Mouse (Mus musculus): ENCODE measurements around the gene Cyb5r3. TPM values are rescaled to one million over a fixed set of nuclear protein-coding genes. Genes with fewer than 3 reads are reported as not detected.

Gene Cyb5r3
- total RNA-seq, 2 experiments from 2014 or later: 52.0 to 71.7 TPM

DNA sequence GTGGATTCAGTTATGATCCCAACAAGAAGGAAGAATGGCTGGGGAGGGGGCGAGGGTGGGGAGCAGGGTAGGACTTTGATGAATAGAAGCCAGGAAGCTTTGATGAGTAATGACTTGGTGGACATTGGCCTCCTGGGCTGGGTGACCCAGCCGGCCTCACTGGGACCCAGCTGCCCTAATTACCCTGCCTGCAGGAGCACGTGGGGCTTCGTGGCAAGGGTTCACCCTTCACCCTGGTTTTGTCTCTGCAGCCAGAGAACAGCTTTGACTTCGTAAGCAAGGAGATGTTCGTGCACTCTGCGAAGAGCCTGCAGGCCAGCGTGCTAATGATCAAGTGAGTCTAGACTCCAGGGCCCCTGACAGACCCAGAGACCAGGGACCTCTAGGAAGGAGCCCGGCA is 58.3 kb downstream of the Cyb5r3 start:
- ATAC-seq (replicated peaks; ENCODE audit: low FRiP score, poor library complexity, severe bottlenecking): no peak

DNA sequence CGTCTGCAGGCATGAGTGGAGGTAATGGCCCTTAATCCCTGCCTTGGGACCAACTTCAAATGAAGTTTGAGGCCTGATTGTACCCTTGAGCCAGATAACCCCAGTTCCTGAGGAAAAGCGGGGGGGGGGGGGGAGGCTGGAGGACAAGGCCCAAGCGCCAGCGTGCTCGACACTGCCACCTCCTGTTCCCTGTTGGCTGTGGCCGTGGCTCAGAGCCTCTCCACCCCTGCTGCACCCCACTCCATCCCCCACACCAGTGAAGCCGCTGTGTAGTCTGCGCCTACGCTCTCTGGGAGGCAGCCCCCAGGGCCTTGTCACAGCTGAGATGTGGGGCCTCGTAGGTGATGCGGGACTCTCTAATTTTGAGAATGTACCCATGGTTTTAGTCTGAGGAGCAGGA is 59.5 kb downstream of the Cyb5r3 start:
- no peak for ATAC-seq (replicated peaks; ENCODE audit: low FRiP score, poor library complexity, severe bottlenecking)

GRCm38 (mm10) chr15:83111874-83112273 is 60.5 kb downstream of the Cyb5r3 start:
- no peak for ATAC-seq (replicated peaks; ENCODE audit: low FRiP score, poor library complexity, severe bottlenecking)

GRCm38 (mm10) chr15:83111290-83111689 is 61.1 kb downstream of the Cyb5r3 start:
- no peak for ATAC-seq (replicated peaks; ENCODE audit: low FRiP score, poor library complexity, severe bottlenecking)

DNA sequence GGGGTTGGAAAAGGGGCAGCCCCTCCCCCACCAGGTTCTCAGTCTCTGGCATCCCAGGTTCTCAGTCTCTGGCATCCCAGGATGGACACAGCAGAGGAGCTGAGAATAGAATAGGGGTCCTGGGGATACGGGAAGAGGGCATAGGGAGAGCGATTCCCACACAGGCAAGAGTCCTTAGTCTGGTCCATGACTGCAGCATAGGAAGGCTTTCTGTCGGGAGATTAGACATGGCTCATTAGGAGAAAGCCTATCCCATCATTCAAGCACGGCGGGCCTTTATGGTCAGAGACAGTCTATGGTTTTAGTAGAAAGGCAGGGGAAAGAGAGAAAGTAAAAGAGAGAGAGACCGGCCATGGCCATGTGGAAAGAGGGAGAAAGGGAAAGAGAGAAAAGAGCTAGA is 64.6 kb downstream of the Cyb5r3 start:
- no peak for ATAC-seq (replicated peaks; ENCODE audit: low FRiP score, poor library complexity, severe bottlenecking)

GRCm38 (mm10) chr15:83106426-83106825 is 66.0 kb downstream of the Cyb5r3 start:
- ATAC-seq (replicated peaks; ENCODE audit: low FRiP score, poor library complexity, severe bottlenecking): no peak

Other genes with a start within 250 kb of the Cyb5r3 start
- 20.5 and 22.1 TPM in 2 replicates for gene Tcf20, start 184.7 kb downstream of the Cyb5r3 start, total RNA-seq (2015; ENCODE audit: low replicate concordance)
- 37.1 and 43.8 TPM in 2 replicates for gene Tcf20, start 184.7 kb downstream of the Cyb5r3 start, total RNA-seq (2017; ENCODE audit: low replicate concordance)
- gene Nfam1, start 139.3 kb downstream of the Cyb5r3 start, total RNA-seq (2015; ENCODE audit: low replicate concordance): 26.3 and 27.6 TPM in 2 replicates
- gene Nfam1, start 139.3 kb downstream of the Cyb5r3 start, total RNA-seq (2017; ENCODE audit: low replicate concordance): 18.4 and 30.1 TPM in 2 replicates
- 14.2 and 18.3 TPM in 2 replicates for gene Serhl, start 83.1 kb downstream of the Cyb5r3 start, total RNA-seq (2015; ENCODE audit: low replicate concordance)
- 7.0 and 19.4 TPM in 2 replicates for gene Serhl, start 83.1 kb downstream of the Cyb5r3 start, total RNA-seq (2017; ENCODE audit: low replicate concordance)
- 3.3 and 13.0 TPM in 2 replicates for gene Rrp7a, start 49.8 kb downstream of the Cyb5r3 start, total RNA-seq (2015; ENCODE audit: low replicate concordance)
- 9.1 and 30.8 TPM in 2 replicates for gene Rrp7a, start 49.8 kb downstream of the Cyb5r3 start, total RNA-seq (2017; ENCODE audit: low replicate concordance)
- 27.4 and 35.7 TPM in 2 replicates for gene Poldip3, start 23.2 kb downstream of the Cyb5r3 start, total RNA-seq (2015; ENCODE audit: low replicate concordance)
- 52.5 and 62.3 TPM in 2 replicates for gene Poldip3, start 23.2 kb downstream of the Cyb5r3 start, total RNA-seq (2017; ENCODE audit: low replicate concordance)
- not detected in 2 replicates for gene A4galt, start 79.2 kb upstream of the Cyb5r3 start, total RNA-seq (2015; ENCODE audit: low replicate concordance)
- 0.28 and 0.34 TPM in 2 replicates for gene A4galt, start 79.2 kb upstream of the Cyb5r3 start, total RNA-seq (2017; ENCODE audit: low replicate concordance)
- 44.1 and 50.7 TPM in 2 replicates for gene Arfgap3, start 177.7 kb upstream of the Cyb5r3 start, total RNA-seq (2015; ENCODE audit: low replicate concordance)
- gene Arfgap3, start 177.7 kb upstream of the Cyb5r3 start, total RNA-seq (2017; ENCODE audit: low replicate concordance): 49.2 and 63.3 TPM in 2 replicates